Mouse (Mus musculus): ENCODE results near the gene Gm10912. TPM values are rescaled to one million over a fixed set of nuclear protein-coding genes. Genes with fewer than 3 reads are reported as not detected.
"Not testable (repeated sequence)": the region's sequence is repeated elsewhere in the genome, so short reads cannot be mapped to it uniquely, and the experiment has no call there.

Gm10912 gene
- polyA plus RNA-seq, 1 experiment from 2014 or later = 0.13 TPM

- DNase-seq (ENCODE audit: low spot score) = no peak
These were observed 1.5 kb upstream of the Gm10912 start for GRCm38 (mm10) chr2:104064152-104064551.

GRCm38 (mm10) chr2:104068450-104068849 is 2.8 kb downstream of the Gm10912 start, which contains the start of gene Gm10799:
Gene Gm10799, minus strand, starts transcription at chr2:104068550.
- not testable (repeated sequence) for DNase-seq (ENCODE audit: low spot score)

- DNase-seq (ENCODE audit: low spot score) = peak; percentile 40
These were observed 4.1 kb downstream of the Gm10912 start, which contains the start of gene Cd59b for GRCm38 (mm10) chr2:104069704-104070185. Gene Cd59b, plus strand, starts transcription at chr2:104069849.

GRCm38 (mm10) chr2:104078285-104078684 is 12.7 kb downstream of the Gm10912 start:
- not testable (repeated sequence) for DNase-seq (ENCODE audit: low spot score)

GRCm38 (mm10) chr2:104081436-104082050 is 15.9 kb downstream of the Gm10912 start:
- not testable (repeated sequence) for DNase-seq (ENCODE audit: low spot score)

- DNase-seq (ENCODE audit: low spot score) = no peak
These were observed 16.8 kb downstream of the Gm10912 start for GRCm38 (mm10) chr2:104082474-104082873.

- not testable (repeated sequence) for DNase-seq (ENCODE audit: low spot score)
These were observed 18.4 kb downstream of the Gm10912 start for GRCm38 (mm10) chr2:104084027-104084426.

- DNase-seq (ENCODE audit: low spot score) = not testable (repeated sequence)
These were observed 21.9 kb downstream of the Gm10912 start for GRCm38 (mm10) chr2:104087562-104087961.

- no peak for DNase-seq (ENCODE audit: low spot score)
These were observed 27.7 kb downstream of the Gm10912 start for GRCm38 (mm10) chr2:104093305-104093704.

GRCm38 (mm10) chr2:104095741-104096213 is 30.2 kb downstream of the Gm10912 start, which contains the start of gene Cd59a:
Gene Cd59a, plus strand, starts transcription at chr2:104095801.
- DNase-seq (ENCODE audit: low spot score) = peak; percentile 66

- no peak for DNase-seq (ENCODE audit: low spot score)
These were observed 30.6 kb downstream of the Gm10912 start for GRCm38 (mm10) chr2:104096256-104096655.

- not testable (repeated sequence) for DNase-seq (ENCODE audit: low spot score)
These were observed 31.2 kb downstream of the Gm10912 start for GRCm38 (mm10) chr2:104096796-104097195.

GRCm38 (mm10) chr2:104097396-104097795 is 31.8 kb downstream of the Gm10912 start:
- DNase-seq (ENCODE audit: low spot score) = not testable (repeated sequence)

GRCm38 (mm10) chr2:104098529-104099230 is 33.1 kb downstream of the Gm10912 start:
- no peak for DNase-seq (ENCODE audit: low spot score)

GRCm38 (mm10) chr2:104099231-104099585 is 33.6 kb downstream of the Gm10912 start:
- no peak for DNase-seq (ENCODE audit: low spot score)

GRCm38 (mm10) chr2:104099946-104100345 is 34.3 kb downstream of the Gm10912 start:
- no peak for DNase-seq (ENCODE audit: low spot score)

GRCm38 (mm10) chr2:104104800-104105199 is 39.2 kb downstream of the Gm10912 start:
- no peak for DNase-seq (ENCODE audit: low spot score)

GRCm38 (mm10) chr2:104109021-104109420 is 43.4 kb downstream of the Gm10912 start:
- DNase-seq (ENCODE audit: low spot score) = not testable (repeated sequence)

- DNase-seq (ENCODE audit: low spot score) = no peak
These were observed 43.9 kb downstream of the Gm10912 start for GRCm38 (mm10) chr2:104109528-104109927.

- DNase-seq (ENCODE audit: low spot score) = no peak
These were observed 44.4 kb downstream of the Gm10912 start for GRCm38 (mm10) chr2:104110031-104110430.

- not testable (repeated sequence) for DNase-seq (ENCODE audit: low spot score)
These were observed 45.7 kb downstream of the Gm10912 start for GRCm38 (mm10) chr2:104111170-104111797.

GRCm38 (mm10) chr2:104113563-104113962 is 47.9 kb downstream of the Gm10912 start:
- DNase-seq (ENCODE audit: low spot score) = not testable (repeated sequence)
